Mouse (Mus musculus): ENCODE results near the gene Slc31a2. TPM values are rescaled to one million over a fixed set of nuclear protein-coding genes. Genes with fewer than 3 reads are reported as not detected.

Gene Slc31a2
- total and polyA plus RNA-seq, 3 experiments = 0.08 to 0.25 TPM; not detected in 1

DNA sequence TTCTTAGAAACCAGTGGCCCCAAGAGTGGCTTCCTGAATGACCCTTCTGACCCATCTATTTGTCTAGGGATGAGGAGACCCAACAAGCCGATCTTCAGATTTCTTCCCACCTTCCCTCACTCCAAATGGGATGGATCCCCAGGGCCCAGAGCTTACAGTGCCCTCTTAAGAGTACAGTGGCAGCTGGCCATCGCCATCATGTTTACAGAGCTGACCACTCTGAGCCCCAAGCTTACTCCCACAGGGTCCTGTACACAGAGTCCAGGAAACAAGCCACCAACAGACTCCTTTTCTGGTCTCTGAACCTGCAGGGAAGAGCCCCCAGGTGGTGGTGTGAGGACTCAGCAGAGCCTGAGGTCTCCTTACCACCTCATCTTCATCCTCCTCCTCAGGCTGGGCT lies 40.4 kb downstream of the Slc31a2 start:
- no peaks in the 10 kb centered on the region for H3K4me1 ChIP-seq (ENCODE audit: control insufficient read depth in 1 of 2, insufficient read depth in 2 of 2, low read length in 2 of 2)
- H3K27me3 ChIP-seq (ENCODE audit: control insufficient read depth in 1 of 2, insufficient read depth in 2 of 2, low read length in 2 of 2) = no peaks in the 10 kb centered on the region
- no peaks in the 10 kb centered on the region for H3K79me2 ChIP-seq (ENCODE audit: control insufficient read depth, insufficient read depth, low read length, poor library complexity)
- no peak for DNase-seq (ENCODE audit: low read depth, low spot score)
- no peak overlapping the region for H3K27ac ChIP-seq (ENCODE audit: control insufficient read depth, low read depth, low read length)
- H3K36me3 ChIP-seq (ENCODE audit: control insufficient read depth in 1 of 2, insufficient read depth in 2 of 2, low read length in 2 of 2) = no peaks in the 10 kb centered on the region; a peak in 2 of 4 replicates
- H3K4me3 ChIP-seq (ENCODE audit: control insufficient read depth in 1 of 2, insufficient read depth in 1 of 2, low read depth in 2 of 2, low read length in 2 of 2) = no peak overlapping the region
- H3K9me3 ChIP-seq (replicated peaks; ENCODE audit: insufficient read depth, low read length) = no peaks in the 10 kb centered on the region
- no peak overlapping the region for H3K9ac ChIP-seq (ENCODE audit: control insufficient read depth, low read depth, low read length, poor library complexity, severe bottlenecking)
- TF ChIP-seq ZKSCAN1 (IDR thresholded peaks at IDR 0.05; ENCODE audit: low read depth, low read length) (no peak), ZMIZ1 (IDR thresholded peaks at IDR 0.05; ENCODE audit: low read depth, low read length) (no peak), TAL1 (IDR thresholded peaks at IDR 0.05; ENCODE audit: low read length) (no peak), RCOR1 (IDR thresholded peaks at IDR 0.05; ENCODE audit: low read depth, low read length) (no peak), ZNF384 (IDR thresholded peaks at IDR 0.05; ENCODE audit: low read depth, low read length) (no peak), ELF1 (IDR thresholded peaks at IDR 0.05; ENCODE audit: low read depth, low read length) (no peak), USF1 (IDR thresholded peaks at IDR 0.05; ENCODE audit: low read depth, low read length) (no peak)

- no peaks in the 10 kb centered on the region for H3K9me3 ChIP-seq (replicated peaks; ENCODE audit: insufficient read depth, low read length)
- H3K27ac ChIP-seq (ENCODE audit: control insufficient read depth, low read depth, low read length) = no peak overlapping the region
- H3K27me3 ChIP-seq (ENCODE audit: control insufficient read depth in 1 of 2, insufficient read depth in 2 of 2, low read length in 2 of 2) = no peaks in the 10 kb centered on the region
- no peak overlapping the region for H3K4me3 ChIP-seq (ENCODE audit: control insufficient read depth in 1 of 2, insufficient read depth in 1 of 2, low read depth in 2 of 2, low read length in 2 of 2)
- no peaks in the 10 kb centered on the region for H3K4me1 ChIP-seq (ENCODE audit: control insufficient read depth in 1 of 2, insufficient read depth in 2 of 2, low read length in 2 of 2)
- DNase-seq (ENCODE audit: low read depth, low spot score) = no peak
- TF ChIP-seq MYC (IDR thresholded peaks at IDR 0.05; ENCODE audit: low read depth, low read length) (no peak), POLR2AphosphoS5 (IDR thresholded peaks at IDR 0.05; ENCODE audit: borderline replicate concordance, low read depth, low read length) (no peak), CTCF (IDR thresholded peaks at IDR 0.05 in 2 of 3, conservative IDR thresholded peaks at IDR 0.05 in 1 of 3; ENCODE audit: control insufficient read depth in 1 of 3, insufficient read depth in 1 of 3, low read depth in 2 of 3, low read length in 3 of 3, poor library complexity in 1 of 3, severe bottlenecking in 1 of 3) (no peak), CHD2 (IDR thresholded peaks at IDR 0.05; ENCODE audit: low read length) (no peak), E2F4 (IDR thresholded peaks at IDR 0.05; ENCODE audit: borderline replicate concordance, low read depth, low read length) (no peak), SIN3A (IDR thresholded peaks at IDR 0.05; ENCODE audit: low read length) (no peak), NRF1 (IDR thresholded peaks at IDR 0.05; ENCODE audit: insufficient read depth, low read depth, low read length, poor library complexity, severe bottlenecking) (no peak), GATA1 (IDR thresholded peaks at IDR 0.05; ENCODE audit: low read depth, low read length) (no peak), RAD21 (IDR thresholded peaks at IDR 0.05; ENCODE audit: low read depth, low read length) (no peak), TAL1 (IDR thresholded peaks at IDR 0.05; ENCODE audit: low read length) (no peak)
- peaks cover 0 to 2% of the 10 kb centered on the region in 2 experiments; a peak in 2 of 4 replicates for H3K36me3 ChIP-seq (ENCODE audit: control insufficient read depth in 1 of 2, insufficient read depth in 2 of 2, low read length in 2 of 2)
- no peaks in the 10 kb centered on the region for H3K79me2 ChIP-seq (ENCODE audit: control insufficient read depth, insufficient read depth, low read length, poor library complexity)
- H3K9ac ChIP-seq (ENCODE audit: control insufficient read depth, low read depth, low read length, poor library complexity, severe bottlenecking) = no peak overlapping the region
Measured at GRCm38 (mm10) chr4:62303288-62303687, 40.9 kb downstream of the Slc31a2 start.
